Mouse (Mus musculus) liver, adult 2 months (tissue): ENCODE measurements around the gene Jak2. TPM values are rescaled to one million over a fixed set of nuclear protein-coding genes. Genes with fewer than 3 reads are reported as not detected.

Experiments
- DNase-seq: peaks from one replicate; pipeline ENCODE4 v3.0.0-alpha.2; 2011; ENCODE audit warnings: low read depth, low spot score; ENCODE audit errors: extremely low read depth
- H3K27ac ChIP-seq: fragments of 200-500 bp; replicated peaks from 2 replicates; pipeline ENCODE4 v1.5.1; 2012; ENCODE audit warnings: low read depth, mild to moderate bottlenecking, control low read depth, inconsistent platforms, low read length; ENCODE audit not compliant: insufficient read depth
- H3K27me3 ChIP-seq: fragments of 200-500 bp; 2 replicates; pipeline ENCODE4 v1.6.1; 2012; ENCODE audit warnings: mild to moderate bottlenecking, moderate library complexity, low read length, inconsistent platforms; ENCODE audit not compliant: control insufficient read depth, insufficient read depth
- H3K36me3 ChIP-seq: fragments of 200-500 bp; 2 replicates; pipeline ENCODE4 v1.6.1; 2012; ENCODE audit warnings: low read length, inconsistent platforms; ENCODE audit not compliant: control insufficient read depth, insufficient read depth
- H3K4me1 ChIP-seq: fragments of 200-500 bp; 2 replicates; pipeline ENCODE4 v1.6.1; 2011; ENCODE audit warnings: low read length; ENCODE audit not compliant: control insufficient read depth, insufficient read depth
- H3K4me3 ChIP-seq: fragments of 200-500 bp; 2 replicates; pipeline ENCODE4 v1.5.1; 2011; ENCODE audit warnings: low read depth, mild to moderate bottlenecking, control low read depth, low read length, moderate library complexity; ENCODE audit not compliant: insufficient read depth
- H3K79me2 ChIP-seq: fragments of 200-500 bp; 2 replicates; pipeline ENCODE4 v1.6.1; 2012; ENCODE audit warnings: inconsistent platforms, mild to moderate bottlenecking, low read length, moderate library complexity; ENCODE audit not compliant: control insufficient read depth, insufficient read depth
- H3K9ac ChIP-seq: fragments of 200-500 bp; 2 replicates; pipeline ENCODE4 v1.6.1; 2012; ENCODE audit warnings: low read depth, mild to moderate bottlenecking, control low read depth, inconsistent platforms, low read length
- CTCF ChIP-seq: fragments of 200-500 bp; IDR thresholded peaks from 2 replicates; pipeline ENCODE4 v1.5.1; 2011; ENCODE audit warnings: low read depth, low read length, control low read depth
- POLR2A ChIP-seq: fragments of 200-500 bp; IDR thresholded peaks from 2 replicates; pipeline ENCODE4 v1.6.1; 2011; ENCODE audit warnings: low read length, control low read depth; ENCODE audit not compliant: insufficient read depth; ENCODE audit errors: extremely low read depth
- WGBS: fragments of 180-500 bp; shearing (Covaris S2); methylation state at CpG from one replicate; pipeline ENCODE4 v1.1.7; 2018; 5-methylcytosine and 5-hydroxymethylcytosine counted together
- polyA plus RNA-seq: library from polyadenylated mRNA; depleted of rRNA; stranded (reverse); fragments of >200 nt; gene quantifications from 2 replicates; pipeline ENCODE4 v1.2.3, GENCODE M21; 2012
- total RNA-seq: library from RNA; depleted of rRNA; stranded (reverse); fragments of >200 nt; gene quantifications from 2 replicates; pipeline ENCODE4 v1.2.3, GENCODE M21; 2014

Gene Jak2
- total and polyA plus RNA-seq, 2 experiments = 2.1 to 13.0 TPM

- H3K9ac ChIP-seq = no peak overlapping the region
- H3K27ac ChIP-seq = no peak overlapping the region
- no peaks in the 10 kb centered on the region for H3K27me3 ChIP-seq
- H3K36me3 ChIP-seq = peaks cover 14% of the 10 kb centered on the region; the same call in 1 of the 2 replicates
- H3K79me2 ChIP-seq = no peaks in the 10 kb centered on the region
- no peaks in the 10 kb centered on the region for H3K4me1 ChIP-seq
- TF ChIP-seq CTCF = no peak
- no peak for TF ChIP-seq POLR2A
- 92% methylated on average over 7 of the region's 7 CpGs for WGBS
- H3K4me3 ChIP-seq = no peak overlapping the region
- DNase-seq = no peak
These were observed 61.0 kb downstream of the Jak2 start for GRCm38 (mm10) chr19:29312661-29313060.

GRCm38 (mm10) chr19:29323416-29324049, 71.9 kb downstream of the Jak2 start:
- no peaks in the 10 kb centered on the region for H3K36me3 ChIP-seq
- no peak overlapping the region for H3K9ac ChIP-seq
- no peak for TF ChIP-seq POLR2A
- TF ChIP-seq CTCF = no peak
- H3K27ac ChIP-seq = no peak overlapping the region
- DNase-seq = no peak
- H3K79me2 ChIP-seq = no peaks in the 10 kb centered on the region
- no peak overlapping the region for H3K4me3 ChIP-seq
- WGBS = 83% methylated on average over 8 of the region's 8 CpGs
- no peaks in the 10 kb centered on the region for H3K4me1 ChIP-seq
- no peaks in the 10 kb centered on the region for H3K27me3 ChIP-seq

- WGBS = 5% methylated on average over 29 of the region's 31 CpGs
- Histone ChIP-seq H3K36me3 (no peaks in the 10 kb centered on the region), H3K4me3 (peak within 1 kb of the TSS; percentile 21; the same call in 1 of the 2 replicates), H3K27me3 (no peaks in the 10 kb centered on the region), H3K4me1 (no peaks in the 10 kb centered on the region), H3K27ac (no peak within 1 kb of the TSS), H3K79me2 (no peaks in the 10 kb centered on the region), H3K9ac (no peak within 1 kb of the TSS)
- TF ChIP-seq CTCF (no peak), POLR2A (no peak)
- peak; percentile 58 for DNase-seq
These were observed 73.6 kb downstream of the Jak2 start, which contains the start of gene Insl6 for GRCm38 (mm10) chr19:29325053-29325851. Insl6 (minus strand) TSS chr19:29325356.

GRCm38 (mm10) chr19:29325852-29326180, 74.2 kb downstream of the Jak2 start:
- Histone ChIP-seq H3K27ac (no peak overlapping the region), H3K27me3 (no peaks in the 10 kb centered on the region), H3K36me3 (no peaks in the 10 kb centered on the region), H3K9ac (no peak overlapping the region), H3K79me2 (no peaks in the 10 kb centered on the region), H3K4me1 (no peaks in the 10 kb centered on the region), H3K4me3 (no peak overlapping the region)
- no peak for DNase-seq
- TF ChIP-seq CTCF (no peak), POLR2A (no peak)
- WGBS = 76% methylated on average over 9 of the region's 9 CpGs

GRCm38 (mm10) chr19:29326396-29326795, 74.8 kb downstream of the Jak2 start:
- Histone ChIP-seq H3K27ac (no peak overlapping the region), H3K27me3 (no peaks in the 10 kb centered on the region), H3K36me3 (no peaks in the 10 kb centered on the region), H3K79me2 (no peaks in the 10 kb centered on the region), H3K4me1 (no peaks in the 10 kb centered on the region), H3K4me3 (no peak overlapping the region), H3K9ac (no peak overlapping the region)
- WGBS = 88% methylated on average over 4 of the region's 4 CpGs
- DNase-seq = no peak
- TF ChIP-seq POLR2A = no peak
- TF ChIP-seq CTCF = no peak
